Comparison of ENCODE assay signal across 8 mouse cellular contexts in genomic region chr8:108574101-108574500, GRCm38 (mm10).
A peak's percentile ranks its signal among the peaks of the same experiment; 100 is the strongest.
DNase-seq lines count a peak whose midpoint lies in the region; ATAC-seq lines count a peak whose summit lies in the region.

No protein-coding gene starts in this region.

- H3K36me3 ChIP-seq in liver, embryonic 12.5 days = no peaks in the 10 kb centered on the region
- no peaks in the 10 kb centered on the region for H3K36me3 ChIP-seq in midbrain, embryonic 16.5 days (ENCODE audit: control insufficient read depth, insufficient read depth, low read length)

- 0 out of 2 replicates have a peak, but pooled peaks cover 5% of the 10 kb centered on the region for H3K27me3 ChIP-seq in liver, embryonic 12.5 days (replicated peaks)
- H3K27me3 ChIP-seq in midbrain, embryonic 16.5 days (ENCODE audit: control insufficient read depth, insufficient read depth, low read depth, low read length) = no peaks in the 10 kb centered on the region

- H3K9ac ChIP-seq in liver, embryonic 12.5 days = no peak overlapping the region
- H3K9ac ChIP-seq in midbrain, embryonic 16.5 days (ENCODE audit: low read depth, low read length) = no peak overlapping the region

- no peaks in the 10 kb centered on the region for H3K9me3 ChIP-seq in liver, embryonic 12.5 days (replicated peaks)
- no peaks in the 10 kb centered on the region for H3K9me3 ChIP-seq in midbrain, embryonic 16.5 days (replicated peaks; ENCODE audit: control insufficient read depth, low read length, poor library complexity, severe bottlenecking)

- H3K4me1 ChIP-seq in liver, embryonic 12.5 days = no peaks in the 10 kb centered on the region
- H3K4me1 ChIP-seq in midbrain, embryonic 16.5 days (ENCODE audit: control insufficient read depth, insufficient read depth, low read length) = peaks cover 5% of the 10 kb centered on the region

- peak; percentile 52 for DNase-seq in liver
- DNase-seq in WW6 (ENCODE audit: low read depth, low spot score) = peak; percentile 42
- DNase-seq in embryo, embryonic 11 days = peak; percentile 57
- peak; percentile 39 to 44 for DNase-seq in kidney, adult 8-10 months
- peak; percentile 85 for DNase-seq in lung, postnatal 36 days
- DNase-seq in thymus, postnatal 25 days = peak; percentile 46

- no peak for ATAC-seq in liver, embryonic 12.5 days
- no peak for ATAC-seq in midbrain, embryonic 16.5 days

- H3K4me2 ChIP-seq in liver, embryonic 12.5 days = no peak overlapping the region
- H3K4me2 ChIP-seq in midbrain, embryonic 16.5 days (ENCODE audit: low read length) = no peak overlapping the region

- H3K27ac ChIP-seq in liver, embryonic 12.5 days = no peak overlapping the region
- H3K27ac ChIP-seq in midbrain, embryonic 16.5 days (ENCODE audit: low read length) = no peak overlapping the region

- H3K4me3 ChIP-seq in liver, embryonic 12.5 days = no peak overlapping the region
- H3K4me3 ChIP-seq in midbrain, embryonic 16.5 days (ENCODE audit: low read depth, low read length) = no peak overlapping the region

- 17% methylated on average over 7 of the region's 7 CpGs for WGBS in liver, embryonic 12.5 days (ENCODE audit: insufficient replicate concordance)
- WGBS in midbrain, embryonic 16.5 days = 35% methylated on average over 7 of the region's 7 CpGs
